Mouse (Mus musculus) mesoderm, embryonic 11.5 days (tissue): ENCODE results near the gene Hspa1l.
A peak's percentile ranks its signal among the peaks of the same experiment; 100 is the strongest.
"Not testable (repeated sequence)": the region's sequence is repeated elsewhere in the genome, so short reads cannot be mapped to it uniquely, and the experiment has no call there.

Experiments
- DNase-seq: peaks from one replicate; pipeline ENCODE4 v3.0.0-alpha.2; 2012; ENCODE audit warnings: low read depth, low spot score

Gene Hspa1l

GRCm38 (mm10) chr17:34972069-34972749, at the start of gene Hspa1l, which contains the start of gene Hspa1a:
Gene Hspa1l (plus strand): TSS chr17:34972703.
Gene Hspa1a (minus strand): TSS chr17:34972156.
- peak; percentile 70 for DNase-seq

- no peak for DNase-seq
These were observed 49.6 kb upstream of the Hspa1l start for GRCm38 (mm10) chr17:34922939-34923338.

- no peak for DNase-seq
These were observed 48.2 kb upstream of the Hspa1l start for GRCm38 (mm10) chr17:34924258-34924657.

GRCm38 (mm10) chr17:34927306-34928019, 45.0 kb upstream of the Hspa1l start:
- no peak for DNase-seq

- DNase-seq, result no peak
These were observed 43.7 kb upstream of the Hspa1l start for GRCm38 (mm10) chr17:34928841-34929240.

GRCm38 (mm10) chr17:34931061-34931734, 41.3 kb upstream of the Hspa1l start, which contains the start of gene Neu1:
Gene Neu1 (plus strand): TSS chr17:34931253.
- peak; percentile 97 for DNase-seq

- DNase-seq, result no peak
These were observed 40.8 kb upstream of the Hspa1l start for GRCm38 (mm10) chr17:34931735-34932098.

GRCm38 (mm10) chr17:34932287-34932686, 40.2 kb upstream of the Hspa1l start:
- DNase-seq, result no peak

- no peak for DNase-seq
These were observed 38.5 kb upstream of the Hspa1l start for GRCm38 (mm10) chr17:34934031-34934430.

GRCm38 (mm10) chr17:34934830-34935229, 37.7 kb upstream of the Hspa1l start:
- no peak for DNase-seq

GRCm38 (mm10) chr17:34937960-34938505, 34.5 kb upstream of the Hspa1l start:
- no peak for DNase-seq

GRCm38 (mm10) chr17:34941344-34942041, 31.0 kb upstream of the Hspa1l start:
- DNase-seq, result no peak

GRCm38 (mm10) chr17:34943128-34943815, 29.2 kb upstream of the Hspa1l start:
- DNase-seq, result no peak

- DNase-seq, result no peak
These were observed 28.1 kb upstream of the Hspa1l start for GRCm38 (mm10) chr17:34944362-34944761.

GRCm38 (mm10) chr17:34946486-34947140, 25.9 kb upstream of the Hspa1l start:
- no peak for DNase-seq

GRCm38 (mm10) chr17:34947606-34948005, 24.9 kb upstream of the Hspa1l start:
- no peak for DNase-seq

- DNase-seq, result not testable (repeated sequence)
These were observed 23.6 kb upstream of the Hspa1l start for GRCm38 (mm10) chr17:34948721-34949552.

- no peak for DNase-seq
These were observed 22.9 kb upstream of the Hspa1l start for GRCm38 (mm10) chr17:34949553-34949969.
